Mouse (Mus musculus): ENCODE data around the gene Gm8247. TPM values are rescaled to one million over a fixed set of nuclear protein-coding genes. Genes with fewer than 3 reads are reported as not detected.

Gm8247 gene
- polyA plus RNA-seq (2015; fragmentation: Illumina TruSeq; extraction: RNeasy Lipid Tissue Mini Kit (QIAGEN cat#74804); ENCODE audit: insufficient read depth, low replicate concordance): not detected

DNA sequence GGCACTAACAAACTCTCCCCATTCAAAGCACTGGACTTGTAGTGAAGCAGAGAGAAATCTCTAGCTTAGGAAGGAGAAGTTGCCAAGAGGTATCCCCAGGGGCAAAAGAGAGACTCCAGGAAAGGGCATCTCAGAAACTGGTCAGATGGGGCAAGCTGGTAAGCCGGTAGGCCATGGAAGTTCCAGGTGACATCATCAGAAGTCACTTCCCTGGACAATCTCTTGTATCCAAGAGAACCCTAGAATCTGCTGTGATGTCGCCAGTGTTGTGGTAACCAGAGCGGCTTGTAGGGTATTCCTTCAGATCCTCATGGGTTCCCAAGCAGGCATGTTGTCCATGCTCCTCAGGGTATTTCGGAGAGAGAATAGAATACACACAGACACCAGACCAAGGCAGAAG, at the start of gene Gm8247:
Gene Gm8247 (plus strand): TSS at position 301 of the 400 bp plus-strand sequence.

DNA sequence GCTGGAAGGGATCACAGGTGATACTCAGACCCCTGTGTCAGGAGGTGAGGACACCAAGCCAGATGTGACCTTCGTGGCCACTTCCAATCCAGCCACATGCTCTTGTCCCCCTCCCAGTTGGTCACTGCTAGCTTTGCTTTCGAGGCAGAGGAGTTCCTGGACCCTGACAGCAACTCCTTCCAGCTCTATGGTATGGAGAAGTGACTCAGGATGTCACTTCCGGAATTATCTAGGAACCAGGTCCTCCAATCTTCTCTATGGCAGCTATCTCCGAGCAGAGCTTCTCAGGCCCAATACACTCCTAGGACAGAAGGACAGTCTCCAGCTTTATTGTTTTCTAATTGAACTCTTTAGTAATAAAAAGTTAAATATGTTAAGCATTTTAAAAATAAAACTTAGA, 44.8 kb downstream of the Gm8247 start, which contains the start of gene Gm5624:
Gene Gm5624 (minus strand): TSS at position 202 of the 400 bp plus-strand sequence.

Other genes with a start within 250 kb of the Gm8247 start
- not detected for gene Gm5930, start 244.6 kb upstream of the Gm8247 start, polyA plus RNA-seq (2015; fragmentation: Illumina TruSeq; extraction: RNeasy Lipid Tissue Mini Kit (QIAGEN cat#74804); ENCODE audit: insufficient read depth, low replicate concordance)
- not detected for gene Gm8229, start 217.8 kb upstream of the Gm8247 start, polyA plus RNA-seq (2015; fragmentation: Illumina TruSeq; extraction: RNeasy Lipid Tissue Mini Kit (QIAGEN cat#74804); ENCODE audit: insufficient read depth, low replicate concordance)
- not detected for gene Gm3371, start 172.5 kb upstream of the Gm8247 start, polyA plus RNA-seq (2015; fragmentation: Illumina TruSeq; extraction: RNeasy Lipid Tissue Mini Kit (QIAGEN cat#74804); ENCODE audit: insufficient read depth, low replicate concordance)
- not detected for gene Gm8232, start 149.5 kb upstream of the Gm8247 start, polyA plus RNA-seq (2015; fragmentation: Illumina TruSeq; extraction: RNeasy Lipid Tissue Mini Kit (QIAGEN cat#74804); ENCODE audit: insufficient read depth, low replicate concordance)
- gene BC061237, start 90.7 kb upstream of the Gm8247 start, polyA plus RNA-seq (2015; fragmentation: Illumina TruSeq; extraction: RNeasy Lipid Tissue Mini Kit (QIAGEN cat#74804); ENCODE audit: insufficient read depth, low replicate concordance): not detected
- gene Gm17093, start 64.9 kb upstream of the Gm8247 start, polyA plus RNA-seq (2015; fragmentation: Illumina TruSeq; extraction: RNeasy Lipid Tissue Mini Kit (QIAGEN cat#74804); ENCODE audit: insufficient read depth, low replicate concordance): not detected
- gene Gm5624, start 44.8 kb downstream of the Gm8247 start, polyA plus RNA-seq (2015; fragmentation: Illumina TruSeq; extraction: RNeasy Lipid Tissue Mini Kit (QIAGEN cat#74804); ENCODE audit: insufficient read depth, low replicate concordance): not detected
- gene Gm8257, start 123.3 kb downstream of the Gm8247 start, polyA plus RNA-seq (2015; fragmentation: Illumina TruSeq; extraction: RNeasy Lipid Tissue Mini Kit (QIAGEN cat#74804); ENCODE audit: insufficient read depth, low replicate concordance): not detected
- not detected for gene Gm8267, start 167.2 kb downstream of the Gm8247 start, polyA plus RNA-seq (2015; fragmentation: Illumina TruSeq; extraction: RNeasy Lipid Tissue Mini Kit (QIAGEN cat#74804); ENCODE audit: insufficient read depth, low replicate concordance)